Mouse (Mus musculus) kidney, postnatal 10 days (tissue): Measurements from ENCODE around the gene Suz12.

Source experiments
- DNase-seq: peaks from one replicate; pipeline ENCODE4 v3.0.0; 2021; ENCODE audit warnings: mixed read lengths

The Suz12 gene

GRCm38 (mm10) chr11:80077784-80078545 is 85.1 kb downstream of the Suz12 start:
- DNase-seq = no peak

- DNase-seq = no peak
Observed at GRCm38 (mm10) chr11:80078831-80079230, 85.9 kb downstream of the Suz12 start.

GRCm38 (mm10) chr11:80079751-80080150 is 86.8 kb downstream of the Suz12 start:
- no peak for DNase-seq

GRCm38 (mm10) chr11:80080381-80080825 is 87.5 kb downstream of the Suz12 start:
- peak; percentile 58 for DNase-seq

GRCm38 (mm10) chr11:80080826-80081728 is 88.2 kb downstream of the Suz12 start, which contains the start of gene Crlf3:
Crlf3 (minus strand) TSS chr11:80080991.
- DNase-seq = peak; percentile 98

- DNase-seq = no peak
Observed at GRCm38 (mm10) chr11:80081786-80082319, 88.9 kb downstream of the Suz12 start.
